In the genomic region with DNA sequence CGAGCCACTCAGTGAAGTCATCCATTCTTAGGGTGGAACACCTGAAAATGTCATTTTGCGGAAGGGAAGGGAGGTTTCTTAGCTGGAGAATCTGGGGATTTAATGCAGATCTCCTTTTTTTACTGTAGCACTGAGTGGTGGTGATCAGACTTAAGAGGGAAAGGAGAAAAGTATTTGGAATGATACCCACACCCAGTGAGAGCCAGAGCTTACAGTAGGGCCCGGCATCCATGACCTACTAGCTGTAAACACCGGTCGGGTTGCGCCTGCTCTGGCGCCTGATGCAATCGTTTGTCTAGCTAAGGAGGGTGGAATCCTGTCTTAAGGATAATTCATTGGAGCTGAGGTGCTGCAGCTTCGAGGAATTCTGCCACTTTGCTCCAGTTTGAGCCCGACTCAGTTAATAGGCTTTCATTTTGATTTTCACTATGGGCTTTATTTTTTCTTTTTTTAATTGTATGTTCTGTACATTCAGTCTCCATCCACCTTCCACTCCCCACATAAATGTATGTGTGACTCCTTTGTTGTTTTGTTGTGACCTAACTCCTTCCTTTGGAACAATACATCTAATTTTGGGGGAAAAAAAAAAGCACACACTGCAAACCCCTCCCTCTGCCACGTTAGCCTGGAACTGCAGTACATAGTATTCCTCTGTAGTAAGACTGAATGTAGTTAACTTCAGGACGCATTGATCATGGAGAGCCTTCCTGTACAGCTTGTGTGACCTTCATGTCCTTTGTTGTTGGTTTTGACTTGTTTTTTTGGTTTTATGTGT, we compare ENCODE assay signal across 8 mouse cellular contexts. TPM values are rescaled to one million over a fixed set of nuclear protein-coding genes. Genes with fewer than 3 reads are reported as not detected.
DNase-seq lines count a peak whose midpoint lies in the region; ATAC-seq and TF ChIP-seq lines count a peak whose summit lies in the region.

No protein-coding gene starts in this region.

- peak overlapping the region; percentile 96 for H3K9ac ChIP-seq in ES-Bruce4 (ENCODE audit: low read depth, poor library complexity, severe bottlenecking)
- H3K9ac ChIP-seq in hindbrain, embryonic 12.5 days, result peak overlapping the region; percentile 94

- peak overlapping the region; percentile 99 for H3K27ac ChIP-seq in heart, embryonic 10.5 days
- peak overlapping the region; percentile 42 for H3K27ac ChIP-seq in ES-Bruce4 (ENCODE audit: insufficient read depth, low read length)
- H3K27ac ChIP-seq in cortical plate, adult 2 months (ENCODE audit: insufficient read depth, low read length), result peak overlapping the region; percentile 88; the same call in 1 of the 2 replicates
- H3K27ac ChIP-seq in hindbrain, embryonic 12.5 days, result peak overlapping the region; percentile 95

- TF ChIP-seq POLR2A in ES-Bruce4 (IDR thresholded peaks at IDR 0.05; ENCODE audit: insufficient read depth, low read length), result no peak
- TF ChIP-seq POLR2A in cortical plate, adult 2 months (IDR thresholded peaks at IDR 0.05; ENCODE audit: extremely low read depth, insufficient read depth, low read length), result no peak

- DNase-seq in heart, embryonic 10.5 days (ENCODE audit: low spot score), result no peak
- no peak for DNase-seq in heart, postnatal 4 days
- DNase-seq in lung, postnatal 10 days, result peak; percentile 20
- DNase-seq in spleen, postnatal 4 days (ENCODE audit: low spot score in 2 of 2), result peak; percentile 28 to 71
- DNase-seq in gastrocnemius, adult 8-10 months (ENCODE audit: low spot score in 2 of 2), result no peak

- 3% methylated on average over 12 of the region's 12 CpGs for WGBS in heart, embryonic 10.5 days
- WGBS in hindbrain, embryonic 12.5 days, result 3% methylated on average over 12 of the region's 12 CpGs

- no peaks in the 10 kb centered on the region for H3K27me3 ChIP-seq in heart, embryonic 10.5 days (ENCODE audit: insufficient read depth, poor library complexity, severe bottlenecking)
- H3K27me3 ChIP-seq in ES-Bruce4 (ENCODE audit: control insufficient read depth, insufficient read depth, low read length, poor library complexity, severe bottlenecking), result no peaks in the 10 kb centered on the region
- no peaks in the 10 kb centered on the region for H3K27me3 ChIP-seq in hindbrain, embryonic 12.5 days

- ATAC-seq in hindbrain, embryonic 12.5 days (ENCODE audit: low FRiP score), result 0 out of 2 replicates have a peak, but pooled peaks have one; percentile 43

- 0 out of 2 replicates have a peak, but pooled peaks cover 2% of the 10 kb centered on the region for H3K36me3 ChIP-seq in heart, embryonic 10.5 days
- peaks cover 5% of the 10 kb centered on the region for H3K36me3 ChIP-seq in ES-Bruce4 (ENCODE audit: control insufficient read depth, insufficient read depth, low read length, poor library complexity, severe bottlenecking)
- H3K36me3 ChIP-seq in hindbrain, embryonic 12.5 days, result no peaks in the 10 kb centered on the region

- TF ChIP-seq CTCF in ES-Bruce4 (IDR thresholded peaks at IDR 0.05; ENCODE audit: low read depth, low read length), result no peak
- TF ChIP-seq CTCF in cortical plate, adult 2 months (IDR thresholded peaks at IDR 0.05; ENCODE audit: extremely low read depth, insufficient read depth, low read length), result no peak

- no peak for TF ChIP-seq EP300 in ES-Bruce4 (IDR thresholded peaks at IDR 0.05; ENCODE audit: insufficient read depth, low read depth, low read length)

- H3K4me1 ChIP-seq in heart, embryonic 10.5 days, result peaks cover 19% of the 10 kb centered on the region; the same call in 1 of the 2 replicates
- H3K4me1 ChIP-seq in ES-Bruce4 (ENCODE audit: control insufficient read depth, insufficient read depth, low read length), result no peaks in the 10 kb centered on the region
- peaks cover 4% of the 10 kb centered on the region for H3K4me1 ChIP-seq in cortical plate, adult 2 months (ENCODE audit: control insufficient read depth, insufficient read depth, low read length)
- H3K4me1 ChIP-seq in hindbrain, embryonic 12.5 days, result peaks cover 19% of the 10 kb centered on the region

- peak overlapping the region; percentile 80 for H3K4me2 ChIP-seq in hindbrain, embryonic 12.5 days (replicated peaks)

- peak overlapping the region; percentile 100 for H3K4me3 ChIP-seq in heart, embryonic 10.5 days
- peak overlapping the region; percentile 99 for H3K4me3 ChIP-seq in ES-Bruce4 (ENCODE audit: low read depth, low read length)
- H3K4me3 ChIP-seq in cortical plate, adult 2 months (ENCODE audit: insufficient read depth, low read length), result peak overlapping the region; percentile 95
- H3K4me3 ChIP-seq in hindbrain, embryonic 12.5 days, result peak overlapping the region; percentile 93

- no peaks in the 10 kb centered on the region for H3K9me3 ChIP-seq in heart, embryonic 10.5 days
- H3K9me3 ChIP-seq in ES-Bruce4 (replicated peaks; ENCODE audit: control insufficient read depth, insufficient read depth, low read length, poor library complexity, severe bottlenecking), result no peaks in the 10 kb centered on the region
- H3K9me3 ChIP-seq in hindbrain, embryonic 12.5 days (replicated peaks), result no peaks in the 10 kb centered on the region

RNA-seq across cellular contexts. Expression of gene Gars, which starts 1.1 kb away (rescaled TPM):
- 220 and 246 TPM in 2 replicates for polyA plus RNA-seq in heart, embryonic 10.5 days (2016; fragmentation: Nextera tagmentation; extraction: Ambion mirVana)
- total RNA-seq in heart, postnatal 4 days (2021), result 10 to 100 TPM; 93.7 to 98.2 TPM
- polyA plus RNA-seq in ES-Bruce4 (2011; ENCODE audit: insufficient read depth, insufficient read length, low read depth, missing spikeins), result 281 and 286 TPM in 2 replicates
- 96.8 and 99.2 TPM in 2 replicates for polyA plus RNA-seq in cortical plate, adult 2 months (2012; rRNA removed)
- 188 and 189 TPM in 2 replicates for polyA plus RNA-seq in hindbrain, embryonic 12.5 days (2016; fragmentation: Nextera tagmentation; extraction: Ambion mirVana)
- total RNA-seq in gastrocnemius, adult 8-10 months (2022), result 10 to 100 TPM; 59.6 to 64.6 (median 60.4) TPM

RNA-seq across cellular contexts. Expression of gene Ggct, which starts 46.1 kb away (rescaled TPM):
- 8.1 and 8.3 TPM in 2 replicates for polyA plus RNA-seq in heart, embryonic 10.5 days (2016; fragmentation: Nextera tagmentation; extraction: Ambion mirVana)
- 10 to 100 TPM in 1 of 2 experiments, 1 to 10 TPM in 1; 8.8 to 10.2 TPM for total RNA-seq in heart, postnatal 4 days (2021)
- 44.7 and 50.1 TPM in 2 replicates for polyA plus RNA-seq in ES-Bruce4 (2011; ENCODE audit: insufficient read depth, insufficient read length, low read depth, missing spikeins)
- polyA plus RNA-seq in cortical plate, adult 2 months (2012; rRNA removed), result 16.6 and 19.8 TPM in 2 replicates
- polyA plus RNA-seq in hindbrain, embryonic 12.5 days (2016; fragmentation: Nextera tagmentation; extraction: Ambion mirVana), result 12.2 and 17.9 TPM in 2 replicates
- 10 to 100 TPM in 1 of 4 experiments, 1 to 10 TPM in 3; 8.0 to 10.1 (median 8.7) TPM for total RNA-seq in gastrocnemius, adult 8-10 months (2022)

Comparison
In these comparisons a context has a peak if more than half of its experiments do, and no peak if none do; other contexts are left out.
1. DNase-seq: peak in lung, postnatal 10 days (single experiment) and spleen, postnatal 4 days (2 of 2); none in heart, embryonic 10.5 days (single experiment), heart, postnatal 4 days (single experiment) and gastrocnemius, adult 8-10 months (0 of 2).
2. H3K27ac ChIP-seq: peak in every context shown above with its lines; median percentile 99 in heart, embryonic 10.5 days; 95 in hindbrain, embryonic 12.5 days; 88 in cortical plate, adult 2 months; 42 in ES-Bruce4.
3. Peak in every context shown above with its lines, with median percentiles within 50 percentile points of each other: H3K4me3 ChIP-seq.